Mouse (Mus musculus) Patski (cell line): Measurements from ENCODE around the gene Ier5. TPM values are rescaled to one million over a fixed set of nuclear protein-coding genes. Genes with fewer than 3 reads are reported as not detected.

ENCODE experiments used
- ATAC-seq: fragments of 100-300 bp; one replicate; pipeline ENCODE4 v1.8.0; 2021
- CTCF ChIA-PET: fragments of 350-600 bp; sonication (Branson Sonifier 250); formaldehyde crosslinking; loops from one replicate; lab custom pipeline; 2022; ENCODE audit warnings: inconsistent platforms; lab: Charles Lee
- POLR2A ChIA-PET: fragments of 350-600 bp; sonication (Branson Sonifier 250); formaldehyde crosslinking; loops from one replicate; lab custom pipeline; 2022; ENCODE audit warnings: antibody characterized with exemption, inconsistent platforms; lab: Charles Lee
- DNase-seq: peaks from one replicate; pipeline ENCODE4 v3.0.0-alpha.2; 2011; ENCODE audit warnings: low read depth, low spot score
- H3K27me3 ChIP-seq: fragments of 371-371 bp; one replicate; pipeline ENCODE4 v1.5.1; 2021
- CTCF ChIP-seq: fragments of 100-300 bp; IDR thresholded peaks from one replicate; pipeline ENCODE4 v1.5.1; 2021
- in situ Hi-C: fragments of 300-500 bp; cut with MboI; formaldehyde crosslinking; loops from 3 replicates; pipeline ENCODE4 v1.11.1; 2018; ENCODE audit warnings: low pct_unique_long_range_greater_than_20kb, mixed read lengths
- polyA plus RNA-seq: library from polyadenylated mRNA; unstranded; gene quantifications from one replicate; pipeline ENCODE4 v1.2.3, GENCODE M21; 2021

Gene Ier5
- polyA plus RNA-seq, 1 experiment from 2014 or later, result 43.2 TPM

DNA sequence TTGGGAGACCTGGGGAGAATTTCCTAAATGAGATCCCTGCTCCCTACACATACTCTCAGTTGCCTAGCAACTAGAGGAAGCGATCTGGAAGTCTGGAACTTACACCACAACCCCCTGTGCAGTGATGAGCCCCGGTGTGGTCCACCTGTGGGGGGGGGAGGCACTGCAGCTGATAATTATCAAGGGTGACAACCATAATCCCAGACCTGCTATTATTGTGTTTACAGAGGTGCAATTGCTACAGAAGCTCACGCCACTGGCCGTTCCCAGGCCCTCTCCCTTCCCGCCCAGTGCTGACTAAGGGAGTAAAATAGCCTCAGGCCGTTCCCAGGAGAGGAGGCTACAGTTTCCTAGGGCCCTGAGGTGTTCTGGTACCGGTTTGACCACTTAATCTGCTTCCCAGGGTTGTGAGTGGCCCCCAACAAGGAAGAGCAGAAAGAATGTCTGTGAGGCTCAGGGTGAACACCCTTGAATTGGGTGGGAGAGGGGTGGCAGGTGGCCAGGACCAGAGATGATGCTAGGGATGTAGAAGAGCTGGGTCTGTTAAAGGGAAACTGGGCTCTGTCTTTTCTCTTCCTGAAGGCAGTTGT is 28.1 kb downstream of the Ier5 start:
- TF ChIP-seq CTCF, result no peak
- CTCF ChIA-PET, result interaction anchor here (1.1 kb wide), 1 partner anchor 11 kb away, joined by 4 read pairs; no protein-coding TSS in a partner anchor
- H3K27me3 ChIP-seq, result no peaks in the 10 kb centered on the region
- DNase-seq (no peak), ATAC-seq (no peak)
- POLR2A ChIA-PET, result interaction anchor here (0.7 to 1.5 kb wide), 2 partner anchors 10 to 27 kb away, joined by 4 to 5 read pairs; no protein-coding TSS in a partner anchor
- in situ Hi-C loops, result no loop called here

DNA sequence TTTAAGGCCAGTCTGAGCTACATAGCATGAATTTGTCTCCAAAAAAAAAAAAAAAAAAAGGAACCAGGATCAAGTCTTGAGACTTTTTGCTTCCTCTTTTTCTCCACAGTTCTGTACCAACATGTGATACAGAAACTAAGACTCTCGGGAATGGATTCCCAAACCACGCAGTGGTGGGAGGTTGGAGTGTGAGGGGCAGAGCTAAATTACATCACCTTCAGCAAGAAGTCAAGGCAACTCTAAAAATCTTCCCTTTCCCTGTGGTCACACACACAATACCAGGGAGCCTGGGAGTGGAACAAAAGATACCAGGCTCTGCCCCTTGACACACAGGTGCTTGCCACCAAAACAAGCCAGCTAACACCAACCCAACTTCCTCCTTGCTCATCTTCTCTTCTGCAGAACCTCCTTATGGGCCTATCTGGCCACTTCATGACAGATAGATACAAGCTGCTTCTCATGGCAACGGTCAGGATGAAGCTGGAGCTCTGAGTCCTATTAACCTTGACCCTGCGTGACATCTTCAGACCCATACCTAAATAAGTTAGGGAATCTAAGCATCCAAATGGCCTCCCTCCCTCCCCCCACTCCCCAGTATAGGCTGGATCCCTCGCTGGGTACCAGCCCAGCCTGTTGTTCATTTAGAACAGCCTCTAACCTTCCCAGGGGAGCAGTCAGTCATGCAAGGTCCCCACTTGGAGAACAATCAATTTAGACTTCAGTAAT is 28.7 kb downstream of the Ier5 start:
- no peak for TF ChIP-seq CTCF
- DNase-seq, result no peak
- no peak for ATAC-seq
- ChIA-PET POLR2A (interaction anchor here (0.7 to 1.5 kb wide), 2 partner anchors 28 to 165 kb away, joined by 5 to 6 read pairs; no protein-coding TSS in a partner anchor), CTCF (no interaction called here)
- in situ Hi-C loops, result no loop called here
- H3K27me3 ChIP-seq, result no peaks in the 10 kb centered on the region

DNA sequence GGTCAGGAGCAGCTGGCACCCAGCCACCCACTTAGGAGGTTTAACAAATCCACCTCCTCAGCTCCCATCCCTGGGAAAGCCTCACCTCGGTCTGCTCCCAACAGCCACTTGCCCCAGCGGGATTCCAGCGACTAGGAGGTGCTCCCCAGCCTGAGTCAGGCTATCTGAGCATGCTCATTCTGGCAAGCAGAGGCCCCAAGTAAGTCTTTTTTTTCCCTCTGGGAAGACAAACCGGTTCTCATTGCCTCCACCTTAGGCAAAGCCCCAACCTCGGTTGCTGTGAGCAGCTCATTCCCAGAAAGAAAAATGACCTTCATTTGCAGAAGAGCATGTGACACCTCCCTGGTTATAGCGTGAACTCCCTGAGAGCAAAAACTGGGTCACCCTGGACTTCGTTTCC is 29.7 kb downstream of the Ier5 start:
- in situ Hi-C loops, result no loop called here
- no peaks in the 10 kb centered on the region for H3K27me3 ChIP-seq
- DNase-seq (no peak), ATAC-seq (no peak)
- no peak for TF ChIP-seq CTCF
- CTCF ChIA-PET, result interaction anchor here (1.4 kb wide), 1 partner anchor 11 kb away, joined by 4 read pairs; no protein-coding TSS in a partner anchor
- POLR2A ChIA-PET, result interaction anchor here (0.6 kb wide), 2 partner anchors 9 to 10 kb away, joined by 3 to 5 read pairs; no protein-coding TSS in a partner anchor

DNA sequence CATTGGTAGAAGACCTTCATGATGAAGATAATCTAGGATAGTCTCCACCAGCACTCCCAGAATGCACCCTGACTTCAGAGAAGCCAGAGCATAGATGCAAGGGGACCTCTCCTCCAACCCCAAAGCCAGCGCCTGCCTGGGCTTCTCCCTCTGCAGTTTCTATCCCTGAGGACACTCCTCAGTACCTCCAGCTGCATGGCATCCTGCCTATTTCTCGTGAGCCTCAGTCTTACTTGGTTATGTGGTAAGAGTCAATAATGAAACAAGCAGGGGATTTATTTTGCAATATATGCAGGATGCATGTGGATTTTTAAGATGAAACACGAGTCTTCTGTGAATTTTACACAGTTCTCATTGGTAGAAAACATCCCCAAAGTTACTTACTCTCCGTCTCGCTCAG is 33.2 kb downstream of the Ier5 start:
- CTCF ChIA-PET, result interaction anchor here (1.1 kb wide), 1 partner anchor 32 kb away, joined by 3 read pairs; no protein-coding TSS in a partner anchor
- POLR2A ChIA-PET, result no interaction called here
- ATAC-seq (no peak), DNase-seq (no peak)
- in situ Hi-C loops, result no loop called here
- no peak for TF ChIP-seq CTCF
- no peaks in the 10 kb centered on the region for H3K27me3 ChIP-seq

DNA sequence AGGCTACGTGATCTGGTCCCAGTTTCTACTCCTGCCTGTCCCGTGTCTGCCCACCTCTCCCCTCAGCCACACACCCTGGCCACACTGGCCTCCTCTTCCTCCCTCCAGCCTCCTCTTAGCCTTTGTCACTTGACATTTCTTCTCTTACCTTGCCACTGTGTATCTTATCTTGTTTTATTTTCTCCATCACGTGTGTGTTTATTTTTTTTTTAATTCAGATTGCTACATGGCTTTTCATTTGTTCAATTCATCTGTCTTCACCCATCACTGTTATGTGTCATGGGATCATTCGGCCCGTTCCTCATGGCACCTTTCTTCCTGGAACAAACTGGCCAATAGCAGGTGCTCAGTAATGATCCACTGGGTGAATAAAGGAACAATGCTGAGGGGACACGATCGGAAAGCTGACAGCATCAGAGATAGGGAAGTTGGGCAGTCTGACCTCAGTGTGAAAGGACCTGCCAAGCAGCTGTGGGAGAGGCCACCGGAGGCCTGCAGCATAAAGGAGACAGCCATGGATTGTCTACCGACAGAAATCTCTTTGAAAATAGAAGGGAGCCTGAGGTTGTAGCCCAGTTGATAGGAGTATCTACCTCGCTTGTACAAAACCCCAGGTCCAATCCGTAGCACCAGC is 34.3 kb downstream of the Ier5 start:
- ChIA-PET CTCF (interaction anchor here (0.8 kb wide), 1 partner anchor 13 kb away, joined by 3 read pairs; no protein-coding TSS in a partner anchor), POLR2A (no interaction called here)
- in situ Hi-C loops, result no loop called here
- H3K27me3 ChIP-seq, result no peaks in the 10 kb centered on the region
- TF ChIP-seq CTCF, result no peak
- ATAC-seq (no peak), DNase-seq (no peak)

DNA sequence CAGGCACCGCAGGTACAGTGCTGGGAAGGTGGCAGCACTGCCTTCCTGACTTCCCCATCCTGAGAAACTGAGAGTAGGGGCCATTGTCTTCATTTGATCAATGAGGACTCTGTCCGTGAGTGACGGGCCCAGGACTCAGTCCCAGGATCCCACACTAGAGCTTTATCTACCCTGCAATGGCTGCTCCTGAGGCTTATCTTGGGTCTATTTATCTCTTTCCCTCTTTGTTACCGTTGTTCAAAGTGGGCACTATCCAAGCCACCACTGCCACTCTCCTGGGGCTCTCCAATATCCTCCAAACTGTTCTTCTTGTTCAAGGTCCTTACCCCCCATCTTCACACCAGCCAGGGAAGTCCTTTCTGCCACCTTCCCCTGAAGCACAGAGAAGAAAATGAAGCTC is 34.8 kb downstream of the Ier5 start:
- CTCF ChIA-PET, result interaction anchor here (0.8 kb wide), 1 partner anchor 12 kb away, joined by 3 read pairs; no protein-coding TSS in a partner anchor

DNA sequence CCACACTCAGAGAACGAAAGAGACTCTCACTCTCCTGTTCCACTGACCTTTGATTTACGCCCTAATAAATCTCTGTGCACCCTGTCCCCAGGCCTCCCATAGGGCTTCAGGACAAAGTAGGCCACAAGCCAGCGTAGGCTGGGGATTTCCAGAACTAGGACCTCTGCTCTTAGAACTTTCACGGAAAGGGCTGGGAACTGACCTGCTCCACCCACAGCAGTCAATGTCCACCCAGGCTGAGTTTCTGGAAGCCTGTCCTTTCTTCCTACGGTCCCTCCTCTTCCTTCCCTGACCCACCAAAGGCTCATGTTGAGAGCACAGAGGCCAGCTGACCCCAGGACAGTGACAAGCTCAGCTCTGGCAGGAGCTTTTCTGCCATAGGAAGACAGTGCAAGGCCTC is 35.3 kb downstream of the Ier5 start:
- CTCF ChIA-PET, result no interaction called here
- no peak for TF ChIP-seq CTCF
- in situ Hi-C loops, result no loop called here
- no peak for ATAC-seq
- DNase-seq, result no peak
- POLR2A ChIA-PET, result no interaction called here
- H3K27me3 ChIP-seq, result no peaks in the 10 kb centered on the region

More for the DNA sequence above, 34.8 kb downstream of the Ier5 start:
- POLR2A ChIA-PET, result no interaction called here
- ATAC-seq (no peak), DNase-seq (no peak)
- H3K27me3 ChIP-seq, result no peaks in the 10 kb centered on the region
- TF ChIP-seq CTCF, result no peak
- in situ Hi-C loops, result no loop called here

DNA sequence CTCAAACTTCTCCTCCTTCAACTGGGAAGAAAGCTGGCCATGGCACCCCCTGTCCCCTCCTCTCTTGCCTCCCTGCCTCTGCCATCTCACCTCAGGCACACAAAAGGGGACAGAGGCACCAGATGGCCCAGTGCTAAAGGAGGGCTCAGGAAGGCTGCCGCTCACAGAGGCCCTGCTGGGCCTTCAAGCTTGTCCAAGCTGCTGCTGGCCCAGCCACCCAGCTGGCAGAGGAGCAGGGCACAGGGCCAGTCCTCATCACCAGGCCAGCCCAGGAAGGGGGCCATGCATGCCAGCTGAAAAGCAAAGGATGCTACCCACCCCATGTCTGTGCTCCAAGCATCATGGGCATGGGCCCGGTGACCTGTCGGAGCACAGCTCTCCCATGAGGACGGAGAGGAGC is 36.5 kb downstream of the Ier5 start:
- DNase-seq (no peak), ATAC-seq (no peak)
- no peaks in the 10 kb centered on the region for H3K27me3 ChIP-seq
- in situ Hi-C loops, result no loop called here
- POLR2A ChIA-PET, result no interaction called here
- no peak for TF ChIP-seq CTCF
- CTCF ChIA-PET, result interaction anchor here (0.8 to 2.3 kb wide), 2 partner anchors 11 to 12 kb away, joined by 3 to 6 read pairs; no protein-coding TSS in a partner anchor

DNA sequence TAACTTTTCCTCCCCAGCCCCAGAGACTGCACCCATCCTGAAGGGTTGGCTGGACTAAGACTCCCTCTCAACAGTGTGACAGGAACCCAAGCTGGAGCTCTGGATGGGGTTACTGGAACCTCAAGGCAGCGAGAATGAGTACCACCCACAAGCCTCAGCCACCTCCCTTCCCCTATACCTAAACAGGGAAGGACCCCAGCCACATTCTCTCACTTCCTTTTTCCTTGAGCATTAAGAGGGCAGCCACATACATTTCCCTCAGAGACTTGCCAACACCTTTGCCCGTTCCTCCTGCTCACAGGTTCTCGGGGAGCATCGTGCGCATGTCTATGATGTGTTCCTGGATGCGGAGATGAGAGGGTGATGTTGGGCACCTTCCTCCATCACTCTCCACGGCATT is 37.4 kb downstream of the Ier5 start:
- ChIA-PET POLR2A (no interaction called here), CTCF (interaction anchor here (0.8 to 2.3 kb wide), 3 partner anchors 10 to 34 kb away, joined by 3 to 6 read pairs (median 3); no protein-coding TSS in a partner anchor)
- ATAC-seq, result no peak
- DNase-seq, result no peak
- in situ Hi-C loops, result no loop called here
- no peak for TF ChIP-seq CTCF
- no peaks in the 10 kb centered on the region for H3K27me3 ChIP-seq
